Mouse (Mus musculus): ENCODE measurements around the gene Fn1. TPM values are rescaled to one million over a fixed set of nuclear protein-coding genes. Genes with fewer than 3 reads are reported as not detected.

Fn1 gene
- 81.0 and 85.2 TPM in 2 replicates for polyA plus RNA-seq (2012; rRNA removed)

GRCm38 (mm10) chr1:71652551-71653399 is at the start of gene Fn1:
Gene Fn1, minus strand, starts transcription at chr1:71653200.

GRCm38 (mm10) chr1:71556688-71557612 is 96.0 kb downstream of the Fn1 start, which contains the start of gene Atic:
Gene Atic, plus strand, starts transcription at chr1:71557150.

Other genes with a start within 250 kb of the Fn1 start
- 0.08 TPM in 2 replicates for gene Abca12, start 238.3 kb downstream of the Fn1 start, polyA plus RNA-seq (2012; rRNA removed)
- gene Atic, start 96.0 kb downstream of the Fn1 start, polyA plus RNA-seq (2012; rRNA removed) = 44.5 and 47.0 TPM in 2 replicates